Mouse (Mus musculus) olfactory bulb, adult 2 months (tissue): ENCODE measurements around the gene Snx10. TPM values are rescaled to one million over a fixed set of nuclear protein-coding genes. Genes with fewer than 3 reads are reported as not detected.

Experiments
- H3K27ac ChIP-seq: fragments of 200-500 bp; 2 replicates; pipeline ENCODE4 v1.5.1; 2012; ENCODE audit warnings: low read depth, low read length; ENCODE audit not compliant: insufficient read depth
- H3K4me1 ChIP-seq: fragments of 200-500 bp; 2 replicates; pipeline ENCODE4 v1.6.1; 2012; ENCODE audit warnings: low read length; ENCODE audit not compliant: control insufficient read depth, insufficient read depth
- H3K4me3 ChIP-seq: fragments of 200-500 bp; 2 replicates; pipeline ENCODE4 v1.5.1; 2012; ENCODE audit warnings: mild to moderate bottlenecking, low read depth, low read length, moderate library complexity; ENCODE audit not compliant: insufficient read depth
- CTCF ChIP-seq: fragments of 200-500 bp; IDR thresholded peaks from 2 replicates; pipeline ENCODE4 v1.5.1; 2012; ENCODE audit warnings: low read depth, mild to moderate bottlenecking, low read length, moderate library complexity; ENCODE audit not compliant: insufficient read depth
- POLR2A ChIP-seq: fragments of 200-500 bp; IDR thresholded peaks from 2 replicates; pipeline ENCODE4 v1.6.1; 2012; ENCODE audit warnings: mild to moderate bottlenecking, low read depth, low read length, moderate library complexity; ENCODE audit not compliant: insufficient read depth
- WGBS: fragments of 180-500 bp; shearing (Covaris S2); methylation state at CpG from one replicate; pipeline ENCODE4 v1.1.7; 2018; 5-methylcytosine and 5-hydroxymethylcytosine counted together
- polyA plus RNA-seq: library from polyadenylated mRNA; stranded (reverse); fragments of >200 nt; gene quantifications from 2 replicates; pipeline ENCODE4 v1.2.4, GENCODE M21; 2012; ENCODE audit warnings: low replicate concordance; ENCODE audit not compliant: missing spikeins, insufficient read depth, insufficient read length

The Snx10 gene
- polyA plus RNA-seq, 1 experiment: not detected

- 56% methylated on average over 7 of the region's 7 CpGs for WGBS
- no peak overlapping the region for H3K4me3 ChIP-seq
- H3K27ac ChIP-seq: no peak overlapping the region
- no peaks in the 10 kb centered on the region for H3K4me1 ChIP-seq
- TF ChIP-seq CTCF (no peak), POLR2A (no peak)
These were observed 20.5 kb downstream of the Snx10 start for GRCm38 (mm10) chr6:51544118-51544681.

GRCm38 (mm10) chr6:51545219-51545859, 21.6 kb downstream of the Snx10 start:
- 56% methylated on average over 11 of the region's 11 CpGs for WGBS
- Histone ChIP-seq H3K27ac (no peak overlapping the region), H3K4me1 (no peaks in the 10 kb centered on the region), H3K4me3 (no peak overlapping the region)
- TF ChIP-seq CTCF: no peak
- TF ChIP-seq POLR2A: no peak

- TF ChIP-seq CTCF (no peak), POLR2A (no peak)
- WGBS: 87% methylated on average over 2 of the region's 2 CpGs
- Histone ChIP-seq H3K4me3 (no peak overlapping the region), H3K4me1 (no peaks in the 10 kb centered on the region), H3K27ac (no peak overlapping the region)
These were observed 22.4 kb downstream of the Snx10 start for GRCm38 (mm10) chr6:51546085-51546484.

GRCm38 (mm10) chr6:51548757-51549156, 25.1 kb downstream of the Snx10 start:
- H3K27ac ChIP-seq: no peak overlapping the region
- no peak overlapping the region for H3K4me3 ChIP-seq
- TF ChIP-seq POLR2A: no peak
- TF ChIP-seq CTCF: no peak
- no peaks in the 10 kb centered on the region for H3K4me1 ChIP-seq
- 70% methylated on average over 5 of the region's 5 CpGs for WGBS

- WGBS: 97% methylated on average over 10 of the region's 10 CpGs
- H3K4me3 ChIP-seq: no peak overlapping the region
- TF ChIP-seq POLR2A (no peak), CTCF (no peak)
- H3K27ac ChIP-seq: no peak overlapping the region
- H3K4me1 ChIP-seq: no peaks in the 10 kb centered on the region
These were observed 27.6 kb downstream of the Snx10 start for GRCm38 (mm10) chr6:51551267-51551802.

GRCm38 (mm10) chr6:51556562-51556961, 32.9 kb downstream of the Snx10 start:
- no peak overlapping the region for H3K27ac ChIP-seq
- no peak overlapping the region for H3K4me3 ChIP-seq
- H3K4me1 ChIP-seq: no peaks in the 10 kb centered on the region
- TF ChIP-seq POLR2A (no peak), CTCF (no peak)
- 82% methylated on average over 7 of the region's 7 CpGs for WGBS

- no peak for TF ChIP-seq POLR2A
- TF ChIP-seq CTCF: no peak
- WGBS: 94% methylated on average over 7 of the region's 7 CpGs
- Histone ChIP-seq H3K4me3 (no peak overlapping the region), H3K4me1 (no peaks in the 10 kb centered on the region), H3K27ac (no peak overlapping the region)
These were observed 34.6 kb downstream of the Snx10 start for GRCm38 (mm10) chr6:51558311-51558710.

- H3K4me3 ChIP-seq: no peak overlapping the region
- TF ChIP-seq POLR2A (no peak), CTCF (no peak)
- H3K4me1 ChIP-seq: no peaks in the 10 kb centered on the region
- 58% methylated on average over 14 of the region's 14 CpGs for WGBS
- H3K27ac ChIP-seq: no peak overlapping the region
These were observed 43.3 kb downstream of the Snx10 start for GRCm38 (mm10) chr6:51566771-51567680.
